Mouse (Mus musculus) v-Abl transformed pro-B cells (cell line): ENCODE data around the gene Ddx58.

Experiments used
- in situ Hi-C, 2 experiments: fragments of 400-800 bp; cut with MboI; formaldehyde crosslinking; loops; one replicate each; pipeline ENCODE4 v1.15.1; 2025; ENCODE audit not compliant: unreplicated experiment in 2 of 2

Ddx58 gene

GRCm38 (mm10) chr4:40238483-40239408 is 882 bp downstream of the Ddx58 start:
- in situ Hi-C loops, result no loop called here

GRCm38 (mm10) chr4:40236829-40237228 is 2.8 kb downstream of the Ddx58 start:
- in situ Hi-C loops, result no loop called here

GRCm38 (mm10) chr4:40234256-40234655 is 5.4 kb downstream of the Ddx58 start:
- in situ Hi-C loops, result no loop called here

GRCm38 (mm10) chr4:40233062-40233664 is 6.5 kb downstream of the Ddx58 start:
- in situ Hi-C loops, result no loop called here

- in situ Hi-C loops, result loop anchor here in 1 of 2 experiments (10.0 kb wide), 1 partner anchor 55 kb away; no protein-coding TSS in a partner anchor
Measured at GRCm38 (mm10) chr4:40229723-40230122, 9.9 kb downstream of the Ddx58 start.

- in situ Hi-C loops, result loop anchor here in 1 of 2 experiments (10.0 kb wide), 1 partner anchor 57 kb away; no protein-coding TSS in a partner anchor
Measured at GRCm38 (mm10) chr4:40227886-40228285, 11.7 kb downstream of the Ddx58 start.

- in situ Hi-C loops, result loop anchor here in 1 of 2 experiments (10.0 kb wide), 1 partner anchor 58 kb away; no protein-coding TSS in a partner anchor
Measured at GRCm38 (mm10) chr4:40227131-40227530, 12.5 kb downstream of the Ddx58 start.

- in situ Hi-C loops, result loop anchor here in 1 of 2 experiments (10.0 kb wide), 1 partner anchor 59 kb away; no protein-coding TSS in a partner anchor
Measured at GRCm38 (mm10) chr4:40226095-40226494, 13.5 kb downstream of the Ddx58 start.

GRCm38 (mm10) chr4:40221876-40222585 is 17.6 kb downstream of the Ddx58 start:
- in situ Hi-C loops, result loop anchor here in 1 of 2 experiments (10.0 kb wide), 1 partner anchor 63 kb away; no protein-coding TSS in a partner anchor

GRCm38 (mm10) chr4:40221004-40221760 is 18.4 kb downstream of the Ddx58 start:
- in situ Hi-C loops, result loop anchor here in 1 of 2 experiments (10.0 kb wide), 1 partner anchor 64 kb away; no protein-coding TSS in a partner anchor

GRCm38 (mm10) chr4:40220437-40220836 is 19.2 kb downstream of the Ddx58 start:
- in situ Hi-C loops, result loop anchor here in 1 of 2 experiments (10.0 kb wide), 1 partner anchor 64 kb away; no protein-coding TSS in a partner anchor

GRCm38 (mm10) chr4:40218382-40218781 is 21.2 kb downstream of the Ddx58 start:
- in situ Hi-C loops, result no loop called here

- in situ Hi-C loops, result no loop called here
Measured at GRCm38 (mm10) chr4:40217910-40218309, 21.7 kb downstream of the Ddx58 start.

- in situ Hi-C loops, result no loop called here
Measured at GRCm38 (mm10) chr4:40212177-40212576, 27.5 kb downstream of the Ddx58 start.

- in situ Hi-C loops, result no loop called here
Measured at GRCm38 (mm10) chr4:40207701-40208100, 31.9 kb downstream of the Ddx58 start.

- in situ Hi-C loops, result no loop called here
Measured at GRCm38 (mm10) chr4:40205231-40205903, 34.3 kb downstream of the Ddx58 start.

- in situ Hi-C loops, result no loop called here
Measured at GRCm38 (mm10) chr4:40204374-40204773, 35.3 kb downstream of the Ddx58 start.

GRCm38 (mm10) chr4:40202205-40202604 is 37.4 kb downstream of the Ddx58 start:
- in situ Hi-C loops, result no loop called here

GRCm38 (mm10) chr4:40195336-40195735 is 44.3 kb downstream of the Ddx58 start:
- in situ Hi-C loops, result no loop called here
